Mouse (Mus musculus): ENCODE measurements around the gene Thsd4.

GRCm38 (mm10) chr9:60229496-60229895 lies 292.4 kb downstream of the Thsd4 start:
- TF ChIP-seq CTCF (IDR thresholded peaks at IDR 0.05) (no peak), EP300 (IDR thresholded peaks at IDR 0.05) (no peak)
